ENCODE assay signal across 8 mouse cellular contexts in the genomic region with DNA sequence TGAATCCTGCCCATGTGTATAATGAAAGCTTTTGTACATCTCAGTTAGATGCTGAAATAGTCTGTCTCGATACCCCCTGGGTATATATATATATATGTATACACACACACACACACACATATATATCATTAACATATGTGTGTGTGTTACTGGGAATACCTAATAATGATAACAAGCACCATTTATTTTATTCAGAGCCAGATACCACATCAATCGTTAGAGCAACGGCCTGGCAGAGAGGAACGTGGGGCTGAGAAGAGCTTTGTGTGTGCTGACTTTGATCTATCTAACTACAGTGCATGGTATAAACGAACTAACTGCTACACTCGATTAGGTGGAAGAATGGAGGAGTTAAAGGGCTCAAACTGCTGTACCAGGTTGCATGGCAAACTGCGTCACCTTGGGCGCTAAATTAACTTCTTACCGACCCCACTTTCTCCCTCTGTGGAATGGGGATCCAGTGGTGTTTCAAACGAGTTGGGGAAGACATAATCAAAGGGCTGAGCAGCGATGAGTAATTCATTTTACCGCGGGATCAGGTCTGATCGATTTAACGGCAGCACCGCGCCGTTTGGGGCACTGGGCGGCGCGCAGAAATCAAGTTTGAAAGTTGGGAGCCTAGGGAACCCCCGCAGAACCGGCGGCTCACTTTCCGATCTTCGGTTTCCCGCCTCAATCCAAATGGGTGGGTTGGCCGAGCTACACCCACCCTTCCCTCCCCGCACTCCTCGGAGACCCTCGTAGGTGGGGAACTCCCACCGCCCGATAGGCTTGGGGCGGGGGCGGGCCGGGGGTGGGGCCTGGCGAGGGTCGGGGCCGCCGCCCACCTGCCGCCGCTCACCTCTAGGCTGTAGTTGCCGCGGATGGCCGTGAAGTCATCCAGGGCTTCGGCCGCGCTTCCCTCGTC. TPM values are rescaled to one million over a fixed set of nuclear protein-coding genes. Genes with fewer than 3 reads are reported as not detected.
DNase-seq lines count a peak whose midpoint lies in the region; ATAC-seq and TF ChIP-seq lines count a peak whose summit lies in the region.

No protein-coding gene starts in this region.

- 1% methylated on average over 48 of the region's 49 CpGs for WGBS in heart, embryonic 15.5 days

- peaks cover 21% of the 10 kb centered on the region for H3K4me1 ChIP-seq in E14TG2a.4 (replicated peaks; ENCODE audit: low read depth, low read length)
- H3K4me1 ChIP-seq in heart, embryonic 15.5 days (replicated peaks), result 0 out of 2 replicates have a peak, but pooled peaks cover 10% of the 10 kb centered on the region

- no peak for TF ChIP-seq CTCF in E14TG2a.4 (conservative IDR thresholded peaks at IDR 0.05; ENCODE audit: low read length)
- TF ChIP-seq CTCF in layer of hippocampus, adult 2 months (conservative IDR thresholded peaks at IDR 0.05), result peak; percentile 41

- peaks cover 21% of the 10 kb centered on the region for H3K36me3 ChIP-seq in E14TG2a.4 (ENCODE audit: insufficient read depth, low read length)
- peaks cover 7% of the 10 kb centered on the region for H3K36me3 ChIP-seq in heart, embryonic 15.5 days

- peak; percentile 41 to 78 for DNase-seq in adrenal gland, adult (ENCODE audit: inconsistent age in 2 of 2, low spot score in 1 of 2)
- DNase-seq in adrenal gland, adult 2 months, result no peak
- peak; percentile 2 to 24 for DNase-seq in layer of hippocampus, adult 2 months (ENCODE audit: low spot score in 2 of 2)
- DNase-seq in lung, postnatal 14 days, result peak; percentile 32
- peak; percentile 34 for DNase-seq in spleen, adult 12 weeks (ENCODE audit: low spot score)

- ATAC-seq in common myeloid progenitor, adult 5-6 weeks (replicated peaks; ENCODE audit: low read depth, poor library complexity, severe bottlenecking), result peak; percentile 20; the same call in 1 of the 2 replicates
- peak; percentile 80 for ATAC-seq in heart, embryonic 15.5 days (replicated peaks; ENCODE audit: insufficient number of reproducible peaks, insufficient read depth, low FRiP score, low read depth)

- H3K9me3 ChIP-seq in E14TG2a.4 (ENCODE audit: low read length), result peaks cover 16% of the 10 kb centered on the region
- no peaks in the 10 kb centered on the region for H3K9me3 ChIP-seq in heart, embryonic 15.5 days (replicated peaks)

- peak overlapping the region; percentile 91 for H3K9ac ChIP-seq in heart, embryonic 15.5 days

- H3K27ac ChIP-seq in heart, embryonic 15.5 days, result peak overlapping the region; percentile 94
- H3K27ac ChIP-seq in layer of hippocampus, adult 2 months, result peak overlapping the region; percentile 94

- H3K27me3 ChIP-seq in E14TG2a.4 (ENCODE audit: insufficient read depth, low read length), result no peaks in the 10 kb centered on the region
- no peaks in the 10 kb centered on the region for H3K27me3 ChIP-seq in heart, embryonic 15.5 days

- peak overlapping the region; percentile 88 for H3K4me3 ChIP-seq in E14TG2a.4 (replicated peaks; ENCODE audit: low read length)
- H3K4me3 ChIP-seq in heart, embryonic 15.5 days, result peak overlapping the region; percentile 81
- peak overlapping the region; percentile 80 for H3K4me3 ChIP-seq in layer of hippocampus, adult 2 months

- H3K4me2 ChIP-seq in heart, embryonic 15.5 days, result peak overlapping the region; percentile 82

RNA-seq across cellular contexts. Expression of a gene that starts 0.6 kb away (rescaled TPM):
- 1 to 10 TPM; 3.7 to 5.6 TPM for total RNA-seq in adrenal gland, adult 2 months (2021)
- polyA plus RNA-seq in adrenal gland, adult 2 months (2012; rRNA removed), result 1.6 and 1.7 TPM in 2 replicates
- 87.0 and 92.3 TPM in 2 replicates for total RNA-seq in common myeloid progenitor, adult 5-6 weeks (2017)
- polyA plus RNA-seq in heart, embryonic 15.5 days (2015; fragmentation: Nextera tagmentation; extraction: Ambion mirVana), result 14.9 and 17.2 TPM in 2 replicates
- 1 to 10 TPM; 1.5 to 1.7 TPM for total RNA-seq in layer of hippocampus, adult 2 months (2021)

Comparison
In these comparisons a context has a peak if more than half of its experiments do, and no peak if none do; other contexts are left out.
1. RNA of a gene that starts 0.6 kb away (total RNA-seq): 87.0 to 92.3 TPM in common myeloid progenitor, adult 5-6 weeks; 3.7 to 5.6 TPM in adrenal gland, adult 2 months and 1.5 to 1.7 TPM in layer of hippocampus, adult 2 months; every median in the first group is over 10 times any median in the second.
2. Peak in every context shown above with its lines, with median percentiles within 50 percentile points of each other: H3K4me3 ChIP-seq.